Mouse (Mus musculus) intestine, postnatal 0 days (tissue): ENCODE measurements around the gene Ap1s1. TPM values are rescaled to one million over a fixed set of nuclear protein-coding genes. Genes with fewer than 3 reads are reported as not detected.
A peak's percentile ranks its signal among the peaks of the same experiment; 100 is the strongest.

Experiments used
- ATAC-seq: fragments of 200-750 bp; cut with Nextera tagmentation; 2 replicates; pipeline ENCODE4 v1.8.0; 2017; ENCODE audit warnings: mild to moderate bottlenecking, moderate TSS enrichment, moderate library complexity
- H3K27ac ChIP-seq: fragments of 300-500 bp; sonication (generic); 2 replicates; pipeline ENCODE4 v1.5.1; 2014; ENCODE audit warnings: mild to moderate bottlenecking, low read depth, low read length, moderate library complexity
- H3K27me3 ChIP-seq: fragments of 300-500 bp; sonication (generic); replicated peaks from 2 replicates; pipeline ENCODE4 v1.6.1; 2014; ENCODE audit warnings: low read length, mixed read lengths; ENCODE audit not compliant: control insufficient read depth, insufficient read depth
- H3K36me3 ChIP-seq: fragments of 300-500 bp; sonication (generic); 2 replicates; pipeline ENCODE4 v1.6.1; 2014; ENCODE audit warnings: mild to moderate bottlenecking, moderate library complexity; ENCODE audit not compliant: control insufficient read depth, insufficient read depth
- H3K4me1 ChIP-seq: fragments of 300-500 bp; sonication (generic); replicated peaks from 2 replicates; pipeline ENCODE4 v1.6.1; 2014; ENCODE audit warnings: antibody characterized with exemption, low read length, mixed read lengths; ENCODE audit not compliant: control insufficient read depth, insufficient read depth
- H3K4me2 ChIP-seq: fragments of 300-500 bp; sonication (generic); replicated peaks from 2 replicates; pipeline ENCODE4 v1.6.1; 2014; ENCODE audit warnings: low read depth, mild to moderate bottlenecking, moderate library complexity
- H3K4me3 ChIP-seq: fragments of 300-500 bp; sonication (generic); 2 replicates; pipeline ENCODE4 v1.5.1; 2014; ENCODE audit warnings: low read depth, low read length
- H3K9ac ChIP-seq: fragments of 300-500 bp; sonication (generic); 2 replicates; pipeline ENCODE4 v1.6.1; 2014; ENCODE audit warnings: mild to moderate bottlenecking, low read depth, low read length
- H3K9me3 ChIP-seq: fragments of 300-500 bp; sonication (generic); 2 replicates; pipeline ENCODE4 v1.6.1; 2016; ENCODE audit warnings: mixed run types; ENCODE audit not compliant: control insufficient read depth
- CTCF ChIP-seq: sonication (generic); IDR thresholded peaks from 2 replicates; pipeline ENCODE4 v1.5.1; 2016; ENCODE audit warnings: low read depth, mild to moderate bottlenecking, control low read depth, antibody characterized with exemption, moderate library complexity
- WGBS: fragments of 180-500 bp; shearing (Covaris S2); extraction: QIAGEN DNeasy Blood & Tissue Kit; methylation state at CpG from one replicate; pipeline ENCODE4 v1.1.7; 2014; 5-methylcytosine and 5-hydroxymethylcytosine counted together
- polyA plus RNA-seq: library from polyadenylated mRNA; unstranded; fragments of >200 nt; fragmentation: Nextera tagmentation; extraction: Ambion mirVana; gene quantifications from 2 replicates; pipeline ENCODE4 v1.2.1, GENCODE M21; 2015

Ap1s1 gene
- polyA plus RNA-seq, 1 experiment from 2014 or later, result 232 TPM

GRCm38 (mm10) chr5:137031076-137032032 lies 14.6 kb downstream of the Ap1s1 start:
- peaks cover 14% of the 10 kb centered on the region for H3K36me3 ChIP-seq
- H3K4me2 ChIP-seq, result peak overlapping the region; percentile 78
- no peak for TF ChIP-seq CTCF
- H3K9ac ChIP-seq, result 0 out of 2 replicates have a peak overlapping the region, but pooled peaks have one; percentile 7
- peaks cover 8% of the 10 kb centered on the region; the same call in 1 of the 2 replicates for H3K4me1 ChIP-seq
- ATAC-seq, result no peak
- no peaks in the 10 kb centered on the region for H3K9me3 ChIP-seq
- H3K4me3 ChIP-seq, result peak overlapping the region; percentile 38
- no peak overlapping the region for H3K27ac ChIP-seq
- under 1% methylated on average over 78 of the region's 78 CpGs for WGBS
- peaks cover 51% of the 10 kb centered on the region for H3K27me3 ChIP-seq

- no peak for TF ChIP-seq CTCF
- no peak for ATAC-seq
- Histone ChIP-seq H3K4me2 (peak overlapping the region; percentile 71), H3K9ac (no peak overlapping the region), H3K4me3 (no peak overlapping the region; the same call in 1 of the 2 replicates), H3K4me1 (peaks cover 8% of the 10 kb centered on the region; the same call in 1 of the 2 replicates), H3K36me3 (peaks cover 5% of the 10 kb centered on the region; the same call in 1 of the 2 replicates), H3K27me3 (peaks cover 59% of the 10 kb centered on the region), H3K9me3 (no peaks in the 10 kb centered on the region), H3K27ac (no peak overlapping the region)
- 17% methylated on average over 22 of the region's 22 CpGs for WGBS
Measured at GRCm38 (mm10) chr5:137030416-137030810, 15.5 kb downstream of the Ap1s1 start.

- no peaks in the 10 kb centered on the region for H3K9me3 ChIP-seq
- H3K27ac ChIP-seq, result no peak overlapping the region
- H3K4me1 ChIP-seq, result peaks cover 8% of the 10 kb centered on the region; the same call in 1 of the 2 replicates
- H3K9ac ChIP-seq, result no peak overlapping the region
- peak overlapping the region; percentile 30 for H3K4me3 ChIP-seq
- ATAC-seq, result peak; percentile 60
- no peaks in the 10 kb centered on the region for H3K36me3 ChIP-seq
- WGBS, result under 1% methylated on average over 52 of the region's 52 CpGs
- peak overlapping the region; percentile 71 for H3K4me2 ChIP-seq
- TF ChIP-seq CTCF, result no peak
- peaks cover 64% of the 10 kb centered on the region for H3K27me3 ChIP-seq
Measured at GRCm38 (mm10) chr5:137029643-137030415, 16.1 kb downstream of the Ap1s1 start.

GRCm38 (mm10) chr5:137029273-137029585 lies 16.7 kb downstream of the Ap1s1 start:
- H3K9ac ChIP-seq, result no peak overlapping the region
- H3K4me2 ChIP-seq, result peak overlapping the region; percentile 71
- peaks cover 70% of the 10 kb centered on the region for H3K27me3 ChIP-seq
- no peak for ATAC-seq
- no peaks in the 10 kb centered on the region for H3K9me3 ChIP-seq
- peak overlapping the region; percentile 30; the same call in 1 of the 2 replicates for H3K4me3 ChIP-seq
- WGBS, result 4% methylated on average over 7 of the region's 8 CpGs
- H3K4me1 ChIP-seq, result peaks cover 8% of the 10 kb centered on the region; the same call in 1 of the 2 replicates
- H3K27ac ChIP-seq, result no peak overlapping the region
- no peak for TF ChIP-seq CTCF
- H3K36me3 ChIP-seq, result no peaks in the 10 kb centered on the region

DNA sequence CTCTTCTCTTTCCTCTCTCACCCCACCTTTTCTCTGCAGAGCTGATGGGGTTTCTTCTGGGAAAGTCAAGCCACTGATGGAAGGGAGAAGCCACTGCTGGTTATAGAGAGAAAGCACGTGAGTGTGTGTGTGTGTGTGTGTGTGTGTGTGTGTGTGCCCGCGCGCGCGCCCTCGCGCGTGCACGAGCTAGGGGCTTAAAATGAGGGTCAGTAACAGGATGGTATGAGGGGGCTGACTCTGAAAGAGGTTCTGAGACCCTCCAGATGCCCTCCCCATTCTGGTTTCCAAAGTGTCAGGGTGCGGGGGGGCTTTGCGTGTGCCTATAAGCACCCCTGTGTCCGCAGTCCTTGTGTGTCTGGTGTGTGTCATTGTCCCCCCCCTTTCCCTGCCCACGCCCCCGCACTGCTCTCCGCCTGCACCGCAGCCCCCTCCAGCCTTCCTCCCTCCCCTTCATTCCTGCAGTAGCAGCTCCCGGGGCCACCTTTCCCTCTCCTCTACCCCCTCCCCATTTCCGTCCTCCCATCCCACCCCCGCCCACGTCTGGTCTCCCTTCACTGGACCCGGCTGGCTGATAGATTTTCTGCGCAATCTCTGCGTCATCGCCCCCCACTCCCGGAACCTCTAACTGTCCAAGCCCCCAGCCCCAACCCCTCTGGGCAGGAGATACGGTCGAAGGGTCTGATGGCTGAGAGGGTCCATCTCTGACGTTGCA lies 17.2 kb downstream of the Ap1s1 start:
- H3K9ac ChIP-seq, result no peak overlapping the region
- H3K36me3 ChIP-seq, result no peaks in the 10 kb centered on the region
- no peak overlapping the region for H3K4me3 ChIP-seq
- H3K27ac ChIP-seq, result no peak overlapping the region
- no peak overlapping the region for H3K4me2 ChIP-seq
- peaks cover 75% of the 10 kb centered on the region for H3K27me3 ChIP-seq
- no peak for TF ChIP-seq CTCF
- peaks cover 8% of the 10 kb centered on the region; the same call in 1 of the 2 replicates for H3K4me1 ChIP-seq
- 8% methylated on average over 27 of the region's 29 CpGs for WGBS
- H3K9me3 ChIP-seq, result no peaks in the 10 kb centered on the region
- no peak for ATAC-seq
